Mouse (Mus musculus): Measurements from ENCODE around the gene 2810408A11Rik.

2810408A11Rik gene

GRCm38 (mm10) chr11:69849128-69849527 lies 51.7 kb downstream of the 2810408A11Rik start:
- DNase-seq (ENCODE audit: low read depth, low spot score) = no peak

GRCm38 (mm10) chr11:69848021-69848420 lies 52.8 kb downstream of the 2810408A11Rik start:
- DNase-seq (ENCODE audit: low read depth, low spot score) = no peak
